Mouse (Mus musculus): ENCODE measurements around the gene Mtmr3.

GRCm38 (mm10) chr11:4593491-4593848 is 1.2 kb downstream of the Mtmr3 start:
- no peak for TF ChIP-seq ZNF384 (IDR thresholded peaks at IDR 0.05; ENCODE audit: low read depth, low read length)
- no peak for TF ChIP-seq HCFC1 (IDR thresholded peaks at IDR 0.05; ENCODE audit: borderline replicate concordance, insufficient read depth, low read length)
- TF ChIP-seq ZC3H11A (IDR thresholded peaks at IDR 0.05; ENCODE audit: borderline replicate concordance, low read depth, low read length) = no peak
- no peak for TF ChIP-seq CHD2 (IDR thresholded peaks at IDR 0.05; ENCODE audit: low read depth, low read length)

All from ES-E14 (cell line).